Mouse (Mus musculus) CH12.LX (cell line): Measurements from ENCODE around the gene Cntn2. TPM values are rescaled to one million over a fixed set of nuclear protein-coding genes. Genes with fewer than 3 reads are reported as not detected.

Source experiments
- DNase-seq: peaks from one replicate; pipeline ENCODE4 v3.0.0-alpha.2; 2013; ENCODE audit errors: extremely low read depth
- H3K27ac ChIP-seq: 2 replicates; pipeline ENCODE4 v1.5.1; 2012; ENCODE audit warnings: low read depth, mild to moderate bottlenecking, control low read depth, moderate library complexity; ENCODE audit not compliant: insufficient read depth
- H3K27me3 ChIP-seq: replicated peaks from 2 replicates; pipeline ENCODE3; 2012; ENCODE audit warnings: inconsistent platforms
- H3K36me3 ChIP-seq, 2 experiments: replicated peaks in 1 of 2; 2 replicates each; pipeline versions ENCODE3 to v1.6.1; 2012; ENCODE audit warnings: inconsistent platforms in 1 of 2, low read length in 1 of 2, mild to moderate bottlenecking in 1 of 2, mixed read lengths in 1 of 2, moderate library complexity in 1 of 2; ENCODE audit not compliant: control insufficient read depth in 1 of 2, insufficient read depth in 1 of 2
- H3K4me1 ChIP-seq, 2 experiments: 2 replicates each; pipeline ENCODE4 v1.6.1; 2012; ENCODE audit warnings: inconsistent platforms in 1 of 2, moderate library complexity in 1 of 2; ENCODE audit not compliant: insufficient read depth in 2 of 2, control insufficient read depth in 1 of 2
- H3K4me2 ChIP-seq: 2 replicates; pipeline ENCODE4 v1.6.1; 2012; ENCODE audit warnings: low read depth, mild to moderate bottlenecking, control low read depth; ENCODE audit not compliant: poor library complexity, insufficient read depth, severe bottlenecking
- H3K4me3 ChIP-seq, 3 experiments: fragments of 150-350 bp in 1 of 3; sonication (generic) in 1 of 3; replicated peaks in 1 of 3; 2 replicates each; pipeline versions ENCODE3 to v1.5.1; 2011 to 2012; ENCODE audit warnings: low read depth in 2 of 3, low read length in 2 of 3, mild to moderate bottlenecking in 2 of 3, moderate library complexity in 2 of 3, control low read depth in 1 of 3, improper control_type of control experiment in 1 of 3, inconsistent platforms in 1 of 3, mixed read lengths in 1 of 3; ENCODE audit not compliant: poor library complexity in 1 of 3
- H3K79me2 ChIP-seq: replicated peaks from 2 replicates; pipeline ENCODE4 v1.6.1; 2012; ENCODE audit warnings: mild to moderate bottlenecking, moderate library complexity; ENCODE audit not compliant: control insufficient read depth, poor library complexity, insufficient read depth, severe bottlenecking; ENCODE audit errors: extremely low read depth
- H3K9ac ChIP-seq: 2 replicates; pipeline ENCODE4 v1.6.1; 2012; ENCODE audit warnings: low read depth, mild to moderate bottlenecking, control low read depth, moderate library complexity; ENCODE audit not compliant: insufficient read depth
- H3K9me3 ChIP-seq: replicated peaks from 2 replicates; pipeline ENCODE3; 2012; ENCODE audit warnings: low read length, inconsistent platforms, mixed read lengths
- BHLHE40 ChIP-seq: IDR thresholded peaks from 2 replicates; pipeline ENCODE4 v1.6.1; 2011; ENCODE audit warnings: mild to moderate bottlenecking, low read depth, low read length, improper control_type of control experiment
- CHD1 ChIP-seq: IDR thresholded peaks from 2 replicates; pipeline ENCODE4 v1.6.1; 2012; ENCODE audit warnings: low read depth, low read length, improper control_type of control experiment, inconsistent platforms
- CHD2 ChIP-seq: IDR thresholded peaks from 2 replicates; pipeline ENCODE4 v1.6.1; 2011; ENCODE audit warnings: low read length, improper control_type of control experiment
- E2F4 ChIP-seq: IDR thresholded peaks from 2 replicates; pipeline ENCODE4 v1.6.1; 2011; ENCODE audit warnings: low read depth, low read length, improper control_type of control experiment; ENCODE audit not compliant: insufficient replicate concordance
- ELF1 ChIP-seq: IDR thresholded peaks from 2 replicates; pipeline ENCODE4 v1.6.1; 2014; ENCODE audit warnings: low read depth, mild to moderate bottlenecking, inconsistent platforms, low read length, improper control_type of control experiment
- HCFC1 ChIP-seq: IDR thresholded peaks from 2 replicates; pipeline ENCODE4 v1.6.1; 2012; ENCODE audit warnings: low read depth, mild to moderate bottlenecking, inconsistent platforms, low read length, improper control_type of control experiment
- JUND ChIP-seq: conservative IDR thresholded peaks from 2 replicates; pipeline ENCODE4 v1.6.1; 2011; ENCODE audit warnings: low read depth, low read length, improper control_type of control experiment
- MAFK ChIP-seq: IDR thresholded peaks from 2 replicates; pipeline ENCODE4 v1.6.1; 2011; ENCODE audit warnings: low read length, improper control_type of control experiment; ENCODE audit not compliant: insufficient replicate concordance
- MAX ChIP-seq: IDR thresholded peaks from 2 replicates; pipeline ENCODE4 v1.6.1; 2011; ENCODE audit warnings: low read length, improper control_type of control experiment
- MAZ ChIP-seq: IDR thresholded peaks from 2 replicates; pipeline ENCODE4 v1.6.1; 2012; ENCODE audit warnings: low read depth, mild to moderate bottlenecking, inconsistent platforms, low read length, improper control_type of control experiment, moderate library complexity
- MEF2A ChIP-seq: IDR thresholded peaks from 2 replicates; pipeline ENCODE4 v1.6.1; 2014; ENCODE audit warnings: low read depth, mild to moderate bottlenecking, inconsistent platforms, low read length, improper control_type of control experiment, borderline replicate concordance
- MXI1 ChIP-seq: IDR thresholded peaks from 2 replicates; pipeline ENCODE4 v1.6.1; 2011; ENCODE audit warnings: mild to moderate bottlenecking, low read depth, low read length, improper control_type of control experiment
- NRF1 ChIP-seq: IDR thresholded peaks from 2 replicates; pipeline ENCODE4 v1.6.1; 2014; ENCODE audit warnings: low read depth, mild to moderate bottlenecking, inconsistent platforms, low read length, improper control_type of control experiment, moderate library complexity
- POLR2AphosphoS2 ChIP-seq: IDR thresholded peaks from 2 replicates; pipeline ENCODE4 v1.6.1; 2011; ENCODE audit warnings: low read depth, low read length, improper control_type of control experiment
- RCOR1 ChIP-seq: conservative IDR thresholded peaks from 2 replicates; pipeline ENCODE4 v1.6.1; 2012; ENCODE audit warnings: low read depth, mild to moderate bottlenecking, inconsistent platforms, low read length, improper control_type of control experiment
- SIN3A ChIP-seq: IDR thresholded peaks from 2 replicates; pipeline ENCODE4 v1.6.1; 2012; ENCODE audit warnings: low read length, improper control_type of control experiment, inconsistent platforms
- SMC3 ChIP-seq: IDR thresholded peaks from 2 replicates; pipeline ENCODE4 v1.6.1; 2011; ENCODE audit warnings: low read depth, low read length, improper control_type of control experiment
- USF2 ChIP-seq: conservative IDR thresholded peaks from 2 replicates; pipeline ENCODE4 v1.6.1; 2011; ENCODE audit warnings: low read depth, low read length, improper control_type of control experiment
- dilution Hi-C: fragments of 300-500 bp; cut with MboI; formaldehyde crosslinking; loops from 2 replicates; pipeline ENCODE4 v1.14.3; 2020; ENCODE audit warnings: low sequenced_read_pairs; ENCODE audit not compliant: extremely low pct_unique_long_range_greater_than_20kb, extremely low pct_ligation_motif_present
- in situ Hi-C: fragments of 300-500 bp; cut with MboI; formaldehyde crosslinking; loops from 3 replicates; pipeline ENCODE4 v1.14.3; 2019; ENCODE audit warnings: low sequenced_read_pairs, low pct_ligation_motif_present, low pct_unique_long_range_greater_than_20kb, mixed read lengths
- polyA plus RNA-seq: library from polyadenylated mRNA; unstranded; fragments of >175 nt; gene quantifications from 2 replicates; pipeline ENCODE4 v1.2.1, GENCODE M21; 2012; ENCODE audit warnings: low read depth; ENCODE audit not compliant: insufficient read length
- total RNA-seq, 2 experiments: library from RNA; depleted of rRNA; stranded (reverse); fragments of 300-350 nt in 1 of 2; fragments of >200 nt in 1 of 2; gene quantifications; 2 replicates each; pipeline ENCODE4 v1.2.3; 2012 to 2014

Gene Cntn2
- total and polyA plus RNA-seq, 3 experiments, result 0.04 to 0.05 (median 0.04) TPM

DNA sequence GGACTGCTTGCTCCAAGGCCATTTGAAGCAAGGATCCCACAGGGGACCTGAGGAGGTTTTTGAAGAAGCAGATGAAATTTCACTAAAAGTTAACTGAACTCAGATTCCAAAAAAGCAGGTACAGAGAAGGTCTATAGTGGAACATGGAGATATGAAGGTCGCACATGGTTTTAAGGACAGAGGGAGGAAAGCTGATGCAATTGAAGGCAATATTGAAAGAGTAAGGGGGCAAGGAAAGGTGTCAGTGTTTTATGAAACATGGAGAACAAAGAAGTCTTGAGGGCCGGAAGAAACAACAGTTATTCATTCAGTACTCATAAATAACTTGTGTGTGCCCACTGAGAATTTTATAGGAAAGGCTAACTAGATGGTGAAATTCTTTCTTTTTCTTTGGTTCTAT, 61.4 kb downstream of the Cntn2 start:
- Histone ChIP-seq H3K9ac (peak overlapping the region; percentile 63), H3K4me1 (peaks cover 2 to 41% of the 10 kb centered on the region in 2 experiments; a peak in 2 of 4 replicates), H3K27me3 (no peaks in the 10 kb centered on the region), H3K36me3 (peaks cover 4 to 47% of the 10 kb centered on the region in 2 experiments), H3K79me2 (peaks cover 58% of the 10 kb centered on the region), H3K4me2 (0 out of 2 replicates have a peak overlapping the region, but pooled peaks have one; percentile 3), H3K9me3 (no peaks in the 10 kb centered on the region), H3K4me3 (no peak overlapping the region), H3K27ac (peak overlapping the region; percentile 4; the same call in 1 of the 2 replicates)
- DNase-seq, result no peak
- dilution Hi-C loops, result no loop called here
- in situ Hi-C loops, result no loop called here
- TF ChIP-seq E2F4 (no peak), HCFC1 (no peak), USF2 (no peak), MEF2A (no peak), NRF1 (no peak), JUND (no peak), MXI1 (no peak), MAFK (no peak), POLR2AphosphoS2 (no peak), RCOR1 (no peak), SIN3A (no peak), SMC3 (no peak), CHD2 (no peak), ELF1 (no peak), MAZ (no peak), CHD1 (no peak), MAX (no peak), BHLHE40 (no peak)

DNA sequence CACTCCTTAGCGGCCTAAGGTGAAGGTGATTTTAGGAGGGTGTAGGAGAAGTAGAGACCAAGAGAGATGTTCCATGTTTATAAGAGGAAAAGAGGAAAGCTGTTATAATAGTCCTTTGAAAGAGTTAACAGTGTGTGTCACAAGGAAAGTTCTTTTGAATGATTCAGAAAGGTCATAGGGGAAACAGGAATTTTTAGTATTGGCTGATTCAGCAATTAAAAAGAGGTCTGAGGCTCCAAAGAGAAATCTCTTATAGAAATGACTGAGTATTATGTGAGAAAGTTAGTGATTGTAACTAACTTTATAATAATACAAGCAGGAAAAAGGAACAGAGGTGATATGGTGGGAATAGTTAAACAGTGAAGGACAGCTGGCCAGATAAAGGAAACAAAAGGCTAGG, 63.6 kb downstream of the Cntn2 start:
- TF ChIP-seq MAFK (peak; percentile 50; the same call in 1 of the 2 replicates), SMC3 (no peak)
- Histone ChIP-seq H3K4me1 (peaks cover 2 to 50% of the 10 kb centered on the region in 2 experiments; a peak in 2 of 4 replicates), H3K9me3 (no peaks in the 10 kb centered on the region), H3K9ac (no peak overlapping the region), H3K36me3 (peaks cover 0 to 27% of the 10 kb centered on the region in 2 experiments), H3K4me2 (peak overlapping the region; percentile 22; the same call in 1 of the 2 replicates), H3K79me2 (peaks cover 64% of the 10 kb centered on the region), H3K4me3 (no peak overlapping the region), H3K27me3 (no peaks in the 10 kb centered on the region), H3K27ac (no peak overlapping the region)
- DNase-seq, result no peak
- dilution Hi-C loops (no loop called here), in situ Hi-C loops (no loop called here)
